Mouse (Mus musculus) CH12F3 (cell line): ENCODE measurements at regions not wholly inside any gene's neighbourhood (a gene's known extent, or its start where the extent isn't known, plus 50 kb on each side); places are given as distances from the start of the nearest gene placed in this dataset.

Experiments used
- in situ Hi-C: fragments of 300-500 bp; cut with MboI; formaldehyde crosslinking; loops from 2 replicates; pipeline ENCODE4 v1.14.3; 2020; ENCODE audit warnings: low sequenced_read_pairs

- in situ Hi-C loops, result no loop called here
Observed at GRCm38 (mm10) chr3:35231158-35231928, 522.6 kb upstream of the Atp11b start.

GRCm38 (mm10) chr3:35232487-35232886, 521.4 kb upstream of the Atp11b start:
- in situ Hi-C loops, result no loop called here

GRCm38 (mm10) chr3:35235066-35235465, 518.8 kb upstream of the Atp11b start:
- in situ Hi-C loops, result no loop called here

GRCm38 (mm10) chr3:35235772-35236171, 518.1 kb upstream of the Atp11b start:
- in situ Hi-C loops, result no loop called here

GRCm38 (mm10) chr3:35237342-35237741, 516.6 kb upstream of the Atp11b start:
- in situ Hi-C loops, result no loop called here

GRCm38 (mm10) chr3:35242349-35242748, 511.6 kb upstream of the Atp11b start:
- in situ Hi-C loops, result no loop called here

GRCm38 (mm10) chr3:35242871-35243529, 510.9 kb upstream of the Atp11b start:
- in situ Hi-C loops, result no loop called here

GRCm38 (mm10) chr3:35245003-35245402, 508.9 kb upstream of the Atp11b start:
- in situ Hi-C loops, result no loop called here

- in situ Hi-C loops, result no loop called here
Observed at GRCm38 (mm10) chr3:35245946-35246665, 507.8 kb upstream of the Atp11b start.

GRCm38 (mm10) chr3:35249160-35249559, 504.7 kb upstream of the Atp11b start:
- in situ Hi-C loops, result no loop called here

GRCm38 (mm10) chr3:35250092-35250749, 503.7 kb upstream of the Atp11b start:
- in situ Hi-C loops, result no loop called here

- in situ Hi-C loops, result no loop called here
Observed at GRCm38 (mm10) chr3:35253861-35254260, 500.0 kb upstream of the Atp11b start.

- in situ Hi-C loops, result no loop called here
Observed at GRCm38 (mm10) chr3:35260936-35261335, 493.0 kb upstream of the Atp11b start.

- in situ Hi-C loops, result no loop called here
Observed at GRCm38 (mm10) chr3:35268949-35269348, 485.0 kb upstream of the Atp11b start.

- in situ Hi-C loops, result no loop called here
Observed at GRCm38 (mm10) chr3:35269977-35270880, 483.7 kb upstream of the Atp11b start.

- in situ Hi-C loops, result no loop called here
Observed at GRCm38 (mm10) chr3:35273546-35273945, 480.4 kb upstream of the Atp11b start.

GRCm38 (mm10) chr3:35280981-35281380, 472.9 kb upstream of the Atp11b start:
- in situ Hi-C loops, result no loop called here

GRCm38 (mm10) chr3:35282106-35282505, 471.8 kb upstream of the Atp11b start:
- in situ Hi-C loops, result no loop called here

GRCm38 (mm10) chr3:35294771-35295170, 459.1 kb upstream of the Atp11b start:
- in situ Hi-C loops, result no loop called here

GRCm38 (mm10) chr3:35295746-35296145, 458.2 kb upstream of the Atp11b start:
- in situ Hi-C loops, result no loop called here
